Mouse (Mus musculus): ENCODE results near the gene Gal3st4. TPM values are rescaled to one million over a fixed set of nuclear protein-coding genes. Genes with fewer than 3 reads are reported as not detected.

The Gal3st4 gene
- polyA plus RNA-seq, 1 experiment, result not detected

DNA sequence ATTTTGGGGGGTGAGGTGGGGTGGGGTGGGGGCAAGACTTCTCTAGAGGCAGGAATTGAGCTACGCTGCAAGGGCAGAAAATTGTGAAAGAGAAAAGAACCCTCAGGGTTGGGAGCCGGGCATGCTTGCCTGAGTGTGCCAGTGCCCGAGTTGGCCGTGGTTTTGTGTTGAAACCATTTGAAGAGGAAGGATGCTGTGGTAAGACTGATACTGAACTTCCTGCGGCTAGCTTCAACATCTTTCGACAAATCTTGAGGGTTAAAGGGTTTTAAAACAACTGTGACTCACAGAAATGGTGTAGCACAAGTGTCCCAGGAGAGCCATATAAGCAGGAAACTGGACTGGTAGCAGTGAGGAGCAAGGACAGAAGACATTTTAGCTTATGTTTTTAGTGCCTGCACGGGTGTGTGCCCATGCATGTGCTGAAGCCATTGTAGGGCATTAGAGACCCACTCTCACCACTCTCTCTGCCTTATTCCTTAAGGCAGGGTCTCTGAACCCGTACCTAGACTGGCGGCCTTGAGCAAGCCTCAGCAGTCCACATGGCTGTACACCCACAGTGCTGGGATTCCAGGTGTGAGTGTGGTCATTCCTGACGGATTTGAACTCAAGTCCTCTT, 15.6 kb downstream of the Gal3st4 start:
- peak overlapping the region; percentile 94 for H3K4me3 ChIP-seq (replicated peaks)
- peaks cover 7% of the 10 kb centered on the region for H3K9me3 ChIP-seq
- H3K27me3 ChIP-seq (replicated peaks), result no peaks in the 10 kb centered on the region
- H3K36me3 ChIP-seq (replicated peaks; ENCODE audit: low read length), result peaks cover 50% of the 10 kb centered on the region
- peaks cover 74% of the 10 kb centered on the region for H3K4me1 ChIP-seq
- no peak for TF ChIP-seq FLI1 (IDR thresholded peaks at IDR 0.05; ENCODE audit: low read length)

GRCm38 (mm10) chr5:138256094-138256467, 16.6 kb downstream of the Gal3st4 start:
- Histone ChIP-seq H3K4me3 (replicated peaks) (peak overlapping the region; percentile 94), H3K9me3 (peaks cover 13% of the 10 kb centered on the region), H3K4me1 (peaks cover 64% of the 10 kb centered on the region), H3K27me3 (replicated peaks) (peaks cover 3% of the 10 kb centered on the region), H3K36me3 (replicated peaks; ENCODE audit: low read length) (peaks cover 40% of the 10 kb centered on the region)
- TF ChIP-seq FLI1 (IDR thresholded peaks at IDR 0.05; ENCODE audit: low read length) (no peak), GATA1 (IDR thresholded peaks at IDR 0.05; ENCODE audit: borderline replicate concordance, low read length) (no peak)

GRCm38 (mm10) chr5:138255353-138256093, 17.1 kb downstream of the Gal3st4 start, which contains the start of gene Lamtor4:
Gene Lamtor4 (plus strand): TSS chr5:138255482.
- TF ChIP-seq GATA1 (IDR thresholded peaks at IDR 0.05; ENCODE audit: borderline replicate concordance, low read length) (no peak), FLI1 (IDR thresholded peaks at IDR 0.05; ENCODE audit: low read length) (no peak)
- Histone ChIP-seq H3K4me3 (replicated peaks) (peak within 1 kb of the TSS; percentile 94), H3K9me3 (peaks cover 16% of the 10 kb centered on the region), H3K27me3 (replicated peaks) (peaks cover 5% of the 10 kb centered on the region), H3K36me3 (replicated peaks; ENCODE audit: low read length) (peaks cover 34% of the 10 kb centered on the region), H3K4me1 (peaks cover 59% of the 10 kb centered on the region)

DNA sequence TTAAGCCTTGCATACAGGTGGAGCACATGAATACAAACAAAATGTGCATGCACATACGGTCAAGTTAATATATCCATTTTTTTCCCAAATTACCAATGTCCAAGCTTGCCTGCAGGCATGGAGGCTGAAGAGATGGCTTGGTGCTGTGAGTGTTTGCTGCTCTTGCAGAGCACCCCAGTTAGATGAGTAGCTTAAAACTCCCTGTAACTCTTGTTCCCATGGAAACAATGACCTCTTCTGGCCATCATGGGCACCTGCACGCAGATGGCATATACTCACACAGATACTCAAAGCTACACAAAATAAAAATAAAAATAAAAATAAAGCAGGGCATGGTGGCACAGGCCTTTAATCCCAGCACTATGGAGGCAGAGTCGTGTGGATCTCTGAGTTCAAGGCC, 19.6 kb downstream of the Gal3st4 start:
- H3K9me3 ChIP-seq, result peaks cover 23% of the 10 kb centered on the region
- H3K27me3 ChIP-seq (replicated peaks), result peaks cover 5% of the 10 kb centered on the region
- peaks cover 34% of the 10 kb centered on the region for H3K4me1 ChIP-seq
- no peak overlapping the region for H3K4me3 ChIP-seq (replicated peaks)
- TF ChIP-seq GATA1 (IDR thresholded peaks at IDR 0.05; ENCODE audit: borderline replicate concordance, low read length) (no peak), FLI1 (IDR thresholded peaks at IDR 0.05; ENCODE audit: low read length) (no peak)
- H3K36me3 ChIP-seq (replicated peaks; ENCODE audit: low read length), result peaks cover 9% of the 10 kb centered on the region

DNA sequence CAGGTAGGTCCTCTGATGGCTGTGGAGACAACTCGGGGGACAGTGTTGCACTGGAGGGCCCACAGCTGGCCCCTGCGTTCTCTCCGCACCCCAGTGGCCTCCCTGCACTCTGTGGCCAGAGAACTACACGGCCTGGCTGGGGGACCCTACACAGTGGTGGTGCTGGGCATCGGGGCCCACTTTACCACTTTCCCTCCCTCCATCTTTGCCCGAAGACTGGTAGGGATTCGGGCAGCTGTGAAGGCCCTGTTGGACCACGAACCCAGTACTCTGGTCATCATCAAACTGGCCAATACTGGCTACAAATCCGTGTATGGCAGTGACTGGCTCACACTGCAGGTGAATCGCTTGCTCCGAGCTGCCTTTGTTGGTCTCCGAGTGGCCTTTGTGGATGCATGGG, 21.5 kb downstream of the Gal3st4 start:
- no peak overlapping the region for H3K4me3 ChIP-seq (replicated peaks)
- peaks cover 23% of the 10 kb centered on the region for H3K9me3 ChIP-seq
- H3K36me3 ChIP-seq (replicated peaks; ENCODE audit: low read length), result no peaks in the 10 kb centered on the region
- H3K4me1 ChIP-seq, result peaks cover 15% of the 10 kb centered on the region
- H3K27me3 ChIP-seq (replicated peaks), result peaks cover 5% of the 10 kb centered on the region
- TF ChIP-seq FLI1 (IDR thresholded peaks at IDR 0.05; ENCODE audit: low read length) (no peak), GATA1 (IDR thresholded peaks at IDR 0.05; ENCODE audit: borderline replicate concordance, low read length) (no peak)

- peaks cover 14% of the 10 kb centered on the region for H3K27me3 ChIP-seq (replicated peaks)
- no peak overlapping the region for H3K4me3 ChIP-seq (replicated peaks)
- TF ChIP-seq FLI1 (IDR thresholded peaks at IDR 0.05; ENCODE audit: low read length) (no peak), GATA1 (IDR thresholded peaks at IDR 0.05; ENCODE audit: borderline replicate concordance, low read length) (no peak)
- peaks cover 13% of the 10 kb centered on the region; the same call in 1 of the 2 replicates for H3K9me3 ChIP-seq
- peaks cover 8% of the 10 kb centered on the region for H3K4me1 ChIP-seq
- H3K36me3 ChIP-seq (replicated peaks; ENCODE audit: low read length), result no peaks in the 10 kb centered on the region
Observed at GRCm38 (mm10) chr5:138241511-138241910, 31.1 kb downstream of the Gal3st4 start.

DNA sequence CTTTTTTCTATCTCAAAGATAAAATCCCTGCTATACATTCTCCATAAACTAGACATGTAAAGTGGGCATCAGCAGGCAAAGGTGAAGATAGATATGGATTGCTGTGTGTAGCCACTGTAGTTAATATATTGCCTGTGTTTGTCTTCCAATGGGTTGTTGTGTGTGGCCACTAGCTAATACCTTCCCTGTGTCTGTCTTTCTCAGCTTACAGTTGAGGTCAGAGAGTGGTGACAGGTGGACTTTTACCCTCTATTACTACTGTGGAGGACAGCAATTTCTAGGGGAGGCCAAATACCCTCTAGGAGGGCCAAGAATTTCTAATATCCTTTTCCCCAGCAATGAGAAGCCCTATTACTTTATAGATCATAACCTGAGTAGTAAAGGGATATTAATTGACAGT, 38.4 kb downstream of the Gal3st4 start:
- peaks cover 17% of the 10 kb centered on the region for H3K4me1 ChIP-seq
- H3K36me3 ChIP-seq (replicated peaks; ENCODE audit: low read length), result no peaks in the 10 kb centered on the region
- TF ChIP-seq GATA1 (IDR thresholded peaks at IDR 0.05; ENCODE audit: borderline replicate concordance, low read length), result no peak
- no peak for TF ChIP-seq FLI1 (IDR thresholded peaks at IDR 0.05; ENCODE audit: low read length)
- peaks cover 2% of the 10 kb centered on the region; the same call in 1 of the 2 replicates for H3K9me3 ChIP-seq
- no peak overlapping the region for H3K4me3 ChIP-seq (replicated peaks)
- peaks cover 15% of the 10 kb centered on the region for H3K27me3 ChIP-seq (replicated peaks)

- Histone ChIP-seq H3K4me1 (peaks cover 21% of the 10 kb centered on the region), H3K4me3 (replicated peaks) (no peak overlapping the region), H3K27me3 (replicated peaks) (peaks cover 15% of the 10 kb centered on the region), H3K36me3 (replicated peaks; ENCODE audit: low read length) (no peaks in the 10 kb centered on the region), H3K9me3 (no peaks in the 10 kb centered on the region)
- TF ChIP-seq GATA1 (IDR thresholded peaks at IDR 0.05; ENCODE audit: borderline replicate concordance, low read length) (no peak), FLI1 (IDR thresholded peaks at IDR 0.05; ENCODE audit: low read length) (no peak)
Observed at GRCm38 (mm10) chr5:138233778-138234177, 38.9 kb downstream of the Gal3st4 start.

- Histone ChIP-seq H3K4me1 (peaks cover 51% of the 10 kb centered on the region), H3K27me3 (replicated peaks) (peaks cover 22% of the 10 kb centered on the region), H3K4me3 (replicated peaks) (no peak overlapping the region), H3K36me3 (replicated peaks; ENCODE audit: low read length) (no peaks in the 10 kb centered on the region), H3K9me3 (no peaks in the 10 kb centered on the region)
- TF ChIP-seq GATA1 (IDR thresholded peaks at IDR 0.05; ENCODE audit: borderline replicate concordance, low read length) (no peak), FLI1 (IDR thresholded peaks at IDR 0.05; ENCODE audit: low read length) (no peak)
Observed at GRCm38 (mm10) chr5:138229511-138229910, 43.1 kb downstream of the Gal3st4 start.

GRCm38 (mm10) chr5:138228026-138228425, 44.6 kb downstream of the Gal3st4 start:
- Histone ChIP-seq H3K27me3 (replicated peaks) (peaks cover 27% of the 10 kb centered on the region), H3K36me3 (replicated peaks; ENCODE audit: low read length) (no peaks in the 10 kb centered on the region), H3K9me3 (no peaks in the 10 kb centered on the region), H3K4me1 (peaks cover 51% of the 10 kb centered on the region), H3K4me3 (replicated peaks) (no peak overlapping the region)
- no peak for TF ChIP-seq FLI1 (IDR thresholded peaks at IDR 0.05; ENCODE audit: low read length)
- TF ChIP-seq GATA1 (IDR thresholded peaks at IDR 0.05; ENCODE audit: borderline replicate concordance, low read length), result no peak
